Comparison of ENCODE assay signal across 8 mouse cellular contexts in the genomic region with DNA sequence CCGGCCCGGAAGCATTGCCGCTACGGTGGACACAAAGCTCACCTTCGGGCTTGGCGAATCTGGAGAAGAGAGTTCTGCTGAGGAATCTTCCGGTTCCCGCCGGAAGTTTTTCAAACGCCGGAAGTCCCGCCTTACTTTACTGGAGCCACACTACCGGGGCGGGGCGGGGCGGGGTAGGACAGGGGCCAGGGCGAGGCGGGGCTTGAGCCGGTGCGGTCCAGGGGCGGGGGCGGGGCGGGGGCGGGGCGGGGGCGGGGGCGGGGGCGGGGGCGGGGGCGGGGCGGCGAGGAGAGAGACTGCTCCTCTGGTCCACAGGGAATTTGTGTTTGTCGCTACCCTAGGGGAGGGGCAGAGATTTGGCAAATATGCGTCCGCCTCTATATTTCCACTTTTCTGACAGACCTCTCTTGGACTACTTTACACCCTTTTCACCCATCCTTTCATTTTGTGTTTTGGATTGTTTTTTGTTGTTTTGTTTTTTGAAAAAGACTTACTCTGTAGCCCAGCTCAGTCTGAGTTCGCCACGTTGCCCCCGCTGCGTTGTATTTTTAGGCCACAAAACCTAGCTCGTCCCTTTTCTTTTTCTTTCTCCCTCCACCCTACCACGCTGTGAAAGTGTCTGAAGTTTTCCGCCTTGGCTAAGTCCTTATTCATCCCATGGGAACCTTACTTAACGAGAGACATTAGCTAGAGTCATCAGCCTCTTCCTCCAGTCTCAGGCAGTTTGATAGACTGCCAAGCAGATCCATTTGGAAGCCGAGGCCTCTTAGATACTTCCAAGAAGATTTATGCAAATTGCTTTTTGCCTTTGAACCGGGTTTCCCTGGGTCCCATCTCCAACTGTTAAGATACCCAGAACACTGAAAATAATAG. TPM values are rescaled to one million over a fixed set of nuclear protein-coding genes. Genes with fewer than 3 reads are reported as not detected.
DNase-seq lines count a peak whose midpoint lies in the region; ATAC-seq and TF ChIP-seq lines count a peak whose summit lies in the region.

A gene (minus strand): TSS at position 97 of the 873 bp plus-strand sequence.

- no peaks in the 10 kb centered on the region for H3K9me3 ChIP-seq in intestine, postnatal 0 days (ENCODE audit: control insufficient read depth)
- no peaks in the 10 kb centered on the region for H3K9me3 ChIP-seq in limb, embryonic 11.5 days (ENCODE audit: control insufficient read depth, low read length)
- H3K9me3 ChIP-seq in midbrain, embryonic 13.5 days = no peaks in the 10 kb centered on the region

- no peaks in the 10 kb centered on the region for H3K36me3 ChIP-seq in intestine, postnatal 0 days (ENCODE audit: control insufficient read depth, insufficient read depth)
- no peaks in the 10 kb centered on the region for H3K36me3 ChIP-seq in limb, embryonic 11.5 days (ENCODE audit: control insufficient read depth, insufficient read depth, low read length)
- H3K36me3 ChIP-seq in midbrain, embryonic 13.5 days = peaks cover 5% of the 10 kb centered on the region; the same call in 1 of the 2 replicates

- DNase-seq in layer of hippocampus, adult 11-12 months (ENCODE audit: low spot score) = peak; percentile 91
- no peak for DNase-seq in layer of hippocampus, adult 9-10 months (ENCODE audit: low spot score)
- DNase-seq in embryo, embryonic 9.5 days (ENCODE audit: extremely low spot score) = peak; percentile 95
- peak; percentile 94 for DNase-seq in limb, embryonic 11.5 days (ENCODE audit: low spot score)
- peak; percentile 77 for DNase-seq in spleen, adult 12 weeks (ENCODE audit: low spot score)

- peak within 1 kb of the TSS; percentile 80 for H3K4me2 ChIP-seq in intestine, postnatal 0 days (replicated peaks; ENCODE audit: low read depth)
- H3K4me2 ChIP-seq in limb, embryonic 11.5 days (ENCODE audit: low read depth, severe bottlenecking) = peak within 1 kb of the TSS; percentile 98
- H3K4me2 ChIP-seq in midbrain, embryonic 13.5 days (replicated peaks) = peak within 1 kb of the TSS; percentile 99

- TF ChIP-seq CTCF in intestine, postnatal 0 days (IDR thresholded peaks at IDR 0.05; ENCODE audit: low read depth) = no peak

- peak within 1 kb of the TSS; percentile 50 for H3K9ac ChIP-seq in intestine, postnatal 0 days (ENCODE audit: low read depth, low read length)
- peak within 1 kb of the TSS; percentile 77 for H3K9ac ChIP-seq in limb, embryonic 11.5 days (ENCODE audit: low read length)
- peak within 1 kb of the TSS; percentile 81 for H3K9ac ChIP-seq in midbrain, embryonic 13.5 days (replicated peaks)

- H3K27ac ChIP-seq in intestine, postnatal 0 days (ENCODE audit: low read depth, low read length) = no peak within 1 kb of the TSS
- no peak within 1 kb of the TSS for H3K27ac ChIP-seq in limb, embryonic 11.5 days (replicated peaks; ENCODE audit: low read depth, low read length)
- peak within 1 kb of the TSS; percentile 51; the same call in 1 of the 2 replicates for H3K27ac ChIP-seq in midbrain, embryonic 13.5 days

- no peaks in the 10 kb centered on the region for H3K27me3 ChIP-seq in intestine, postnatal 0 days (replicated peaks; ENCODE audit: control insufficient read depth, insufficient read depth, low read length)
- no peaks in the 10 kb centered on the region for H3K27me3 ChIP-seq in limb, embryonic 11.5 days (ENCODE audit: control insufficient read depth, insufficient read depth, low read length)
- H3K27me3 ChIP-seq in midbrain, embryonic 13.5 days = no peaks in the 10 kb centered on the region

- peak within 1 kb of the TSS; percentile 68 for H3K4me3 ChIP-seq in intestine, postnatal 0 days (ENCODE audit: low read depth, low read length)
- peak within 1 kb of the TSS; percentile 83 for H3K4me3 ChIP-seq in limb, embryonic 11.5 days (ENCODE audit: low read depth, low read length)
- peak within 1 kb of the TSS; percentile 84 for H3K4me3 ChIP-seq in midbrain, embryonic 13.5 days (replicated peaks)

- peak; percentile 94 for ATAC-seq in granulocyte monocyte progenitor cell, adult 5-6 weeks (replicated peaks; ENCODE audit: poor library complexity, severe bottlenecking)
- peak; percentile 96 for ATAC-seq in intestine, postnatal 0 days
- peak; percentile 94 for ATAC-seq in limb, embryonic 11.5 days (ENCODE audit: insufficient number of reproducible peaks, low FRiP score, low TSS enrichment, low read depth)
- peak; percentile 95 for ATAC-seq in midbrain, embryonic 13.5 days

- H3K4me1 ChIP-seq in intestine, postnatal 0 days (replicated peaks; ENCODE audit: control insufficient read depth, insufficient read depth, low read length) = peaks cover 4% of the 10 kb centered on the region; the same call in 1 of the 2 replicates
- peaks cover 2% of the 10 kb centered on the region; the same call in 1 of the 2 replicates for H3K4me1 ChIP-seq in limb, embryonic 11.5 days (ENCODE audit: control insufficient read depth, insufficient read depth, low read length)
- H3K4me1 ChIP-seq in midbrain, embryonic 13.5 days (replicated peaks) = peaks cover 15% of the 10 kb centered on the region

- 4% methylated on average over 29 of the region's 45 CpGs for WGBS in intestine, postnatal 0 days
- WGBS in limb, embryonic 11.5 days = 4% methylated on average over 26 of the region's 45 CpGs
- 2% methylated on average over 29 of the region's 45 CpGs for WGBS in midbrain, embryonic 13.5 days

RNA-seq across cellular contexts. Expression of the gene that starts here (rescaled TPM):
- total RNA-seq in granulocyte monocyte progenitor cell, adult 5-6 weeks (2014; fragmentation: Nextera tagmentation) = 26.7 and 30.1 TPM in 2 replicates
- total RNA-seq in granulocyte monocyte progenitor cell, adult 5-6 weeks (2017) = 28.4 and 33.3 TPM in 2 replicates
- polyA plus RNA-seq in intestine, postnatal 0 days (2015; fragmentation: Nextera tagmentation; extraction: Ambion mirVana) = 3.4 and 3.6 TPM in 2 replicates
- 13.9 and 14.3 TPM in 2 replicates for polyA plus RNA-seq in limb, embryonic 11.5 days (2014; fragmentation: Nextera tagmentation; extraction: Ambion mirVana)
- polyA plus RNA-seq in midbrain, embryonic 13.5 days (2015; fragmentation: Nextera tagmentation; extraction: Ambion mirVana) = 17.7 and 18.8 TPM in 2 replicates
